Mouse (Mus musculus): ENCODE measurements at regions not wholly inside any gene's neighbourhood (a gene's known extent, or its start where the extent isn't known, plus 50 kb on each side); places are given as distances from the start of the nearest gene placed in this dataset.

GRCm38 (mm10) chrX:11690446-11690845, 362.8 kb downstream of the H2al1j start:
- Histone ChIP-seq H3K4me3 (no peak overlapping the region), H3K36me3 (replicated peaks) (no peaks in the 10 kb centered on the region), H3K9me3 (no peaks in the 10 kb centered on the region), H3K4me1 (peaks cover 10% of the 10 kb centered on the region; the same call in 1 of the 2 replicates), H3K27me3 (ENCODE audit: poor library complexity, severe bottlenecking) (peaks cover 84% of the 10 kb centered on the region), H3K27ac (no peak overlapping the region)
- no peak for DNase-seq (ENCODE audit: extremely low spot score, low spot score)
- WGBS: 67% methylated on average over 5 of the region's 5 CpGs

- peaks cover 10% of the 10 kb centered on the region; the same call in 1 of the 2 replicates for H3K4me1 ChIP-seq
- H3K9me3 ChIP-seq: no peaks in the 10 kb centered on the region
- peaks cover 84% of the 10 kb centered on the region for H3K27me3 ChIP-seq (ENCODE audit: poor library complexity, severe bottlenecking)
- no peaks in the 10 kb centered on the region for H3K36me3 ChIP-seq (replicated peaks)
- H3K27ac ChIP-seq: no peak overlapping the region
- H3K4me3 ChIP-seq: no peak overlapping the region
- DNase-seq (ENCODE audit: extremely low spot score, low spot score): no peak
- WGBS: 77% methylated on average over 4 of the region's 4 CpGs
Observed at GRCm38 (mm10) chrX:11691019-11691418, 363.4 kb downstream of the H2al1j start.

- H3K36me3 ChIP-seq (replicated peaks): no peaks in the 10 kb centered on the region
- no peak overlapping the region for H3K4me3 ChIP-seq
- H3K27me3 ChIP-seq (ENCODE audit: poor library complexity, severe bottlenecking): peaks cover 90% of the 10 kb centered on the region
- DNase-seq (ENCODE audit: extremely low spot score, low spot score): no peak
- H3K4me1 ChIP-seq: no peaks in the 10 kb centered on the region
- no peaks in the 10 kb centered on the region for H3K9me3 ChIP-seq
- no peak overlapping the region for H3K27ac ChIP-seq
- WGBS: 86% methylated on average over 4 of the region's 4 CpGs
Observed at GRCm38 (mm10) chrX:11696565-11696964, 368.9 kb downstream of the H2al1j start.

- Histone ChIP-seq H3K4me1 (no peaks in the 10 kb centered on the region), H3K27ac (no peak overlapping the region), H3K27me3 (ENCODE audit: poor library complexity, severe bottlenecking) (peaks cover 88% of the 10 kb centered on the region), H3K4me3 (no peak overlapping the region), H3K36me3 (replicated peaks) (no peaks in the 10 kb centered on the region), H3K9me3 (no peaks in the 10 kb centered on the region)
- DNase-seq (ENCODE audit: extremely low spot score, low spot score): no peak
- 95% methylated on average over 2 of the region's 2 CpGs for WGBS
Observed at GRCm38 (mm10) chrX:11701095-11701494, 373.5 kb downstream of the H2al1j start.

- H3K27me3 ChIP-seq (ENCODE audit: poor library complexity, severe bottlenecking): peaks cover 95% of the 10 kb centered on the region
- H3K4me1 ChIP-seq: peaks cover 21% of the 10 kb centered on the region
- DNase-seq (ENCODE audit: extremely low spot score, low spot score): no peak
- H3K9me3 ChIP-seq: no peaks in the 10 kb centered on the region
- no peaks in the 10 kb centered on the region for H3K36me3 ChIP-seq (replicated peaks)
- no peak overlapping the region for H3K4me3 ChIP-seq
- no peak overlapping the region for H3K27ac ChIP-seq
- 81% methylated on average over 6 of the region's 6 CpGs for WGBS
Observed at GRCm38 (mm10) chrX:11705851-11706557, 378.4 kb downstream of the H2al1j start.

- H3K4me3 ChIP-seq: no peak overlapping the region
- H3K9me3 ChIP-seq: no peaks in the 10 kb centered on the region
- peaks cover 21% of the 10 kb centered on the region for H3K4me1 ChIP-seq
- peaks cover 98% of the 10 kb centered on the region for H3K27me3 ChIP-seq (ENCODE audit: poor library complexity, severe bottlenecking)
- no peak overlapping the region for H3K27ac ChIP-seq
- WGBS: 67% methylated on average over 6 of the region's 6 CpGs
- no peak for DNase-seq (ENCODE audit: extremely low spot score, low spot score)
- H3K36me3 ChIP-seq (replicated peaks): no peaks in the 10 kb centered on the region
Observed at GRCm38 (mm10) chrX:11707330-11707729, 379.7 kb downstream of the H2al1j start.

- Histone ChIP-seq H3K36me3 (replicated peaks) (no peaks in the 10 kb centered on the region), H3K9me3 (no peaks in the 10 kb centered on the region), H3K27me3 (ENCODE audit: poor library complexity, severe bottlenecking) (peaks cover 99% of the 10 kb centered on the region), H3K4me3 (no peak overlapping the region), H3K27ac (no peak overlapping the region), H3K4me1 (peaks cover 21% of the 10 kb centered on the region)
- WGBS: 30% methylated on average over 6 of the region's 6 CpGs
- no peak for DNase-seq (ENCODE audit: extremely low spot score, low spot score)
Observed at GRCm38 (mm10) chrX:11708325-11708724, 380.7 kb downstream of the H2al1j start.

GRCm38 (mm10) chrX:11709326-11709725, 381.7 kb downstream of the H2al1j start:
- 83% methylated on average over 4 of the region's 4 CpGs for WGBS
- Histone ChIP-seq H3K36me3 (replicated peaks) (no peaks in the 10 kb centered on the region), H3K27ac (no peak overlapping the region), H3K27me3 (ENCODE audit: poor library complexity, severe bottlenecking) (peaks cover 99% of the 10 kb centered on the region), H3K4me3 (no peak overlapping the region), H3K4me1 (peaks cover 21% of the 10 kb centered on the region), H3K9me3 (no peaks in the 10 kb centered on the region)
- no peak for DNase-seq (ENCODE audit: extremely low spot score, low spot score)

- no peak overlapping the region for H3K4me3 ChIP-seq
- no peak overlapping the region for H3K27ac ChIP-seq
- H3K36me3 ChIP-seq (replicated peaks): no peaks in the 10 kb centered on the region
- H3K4me1 ChIP-seq: peaks cover 8% of the 10 kb centered on the region
- DNase-seq (ENCODE audit: extremely low spot score, low spot score): no peak
- H3K9me3 ChIP-seq: no peaks in the 10 kb centered on the region
- 88% methylated on average over 3 of the region's 3 CpGs for WGBS
- H3K27me3 ChIP-seq (ENCODE audit: poor library complexity, severe bottlenecking): peaks cover 98% of the 10 kb centered on the region
Observed at GRCm38 (mm10) chrX:11713423-11713822, 385.8 kb downstream of the H2al1j start.

GRCm38 (mm10) chrX:11716773-11717172, 389.2 kb downstream of the H2al1j start:
- H3K36me3 ChIP-seq (replicated peaks): no peaks in the 10 kb centered on the region
- no peak overlapping the region for H3K4me3 ChIP-seq
- no peaks in the 10 kb centered on the region for H3K9me3 ChIP-seq
- no peaks in the 10 kb centered on the region for H3K4me1 ChIP-seq
- H3K27ac ChIP-seq: no peak overlapping the region
- DNase-seq (ENCODE audit: extremely low spot score, low spot score): no peak
- peaks cover 95% of the 10 kb centered on the region for H3K27me3 ChIP-seq (ENCODE audit: poor library complexity, severe bottlenecking)
- 79% methylated on average over 8 of the region's 8 CpGs for WGBS

- Histone ChIP-seq H3K36me3 (replicated peaks) (no peaks in the 10 kb centered on the region), H3K4me3 (no peak overlapping the region), H3K4me1 (peaks cover 5% of the 10 kb centered on the region; the same call in 1 of the 2 replicates), H3K27ac (no peak overlapping the region), H3K9me3 (no peaks in the 10 kb centered on the region), H3K27me3 (ENCODE audit: poor library complexity, severe bottlenecking) (peaks cover 95% of the 10 kb centered on the region)
- no peak for DNase-seq (ENCODE audit: extremely low spot score, low spot score)
- 87% methylated on average over 2 of the region's 2 CpGs for WGBS
Observed at GRCm38 (mm10) chrX:11718778-11719177, 391.2 kb downstream of the H2al1j start.

GRCm38 (mm10) chrX:11720517-11720916, 392.9 kb downstream of the H2al1j start:
- no peak for DNase-seq (ENCODE audit: extremely low spot score, low spot score)
- no peak overlapping the region for H3K4me3 ChIP-seq
- H3K27me3 ChIP-seq (ENCODE audit: poor library complexity, severe bottlenecking): peaks cover 95% of the 10 kb centered on the region
- H3K4me1 ChIP-seq: peaks cover 5% of the 10 kb centered on the region; the same call in 1 of the 2 replicates
- no peaks in the 10 kb centered on the region for H3K9me3 ChIP-seq
- H3K27ac ChIP-seq: no peak overlapping the region
- H3K36me3 ChIP-seq (replicated peaks): no peaks in the 10 kb centered on the region
- 84% methylated on average over 7 of the region's 7 CpGs for WGBS

- Histone ChIP-seq H3K27ac (no peak overlapping the region), H3K4me3 (no peak overlapping the region), H3K9me3 (no peaks in the 10 kb centered on the region), H3K27me3 (ENCODE audit: poor library complexity, severe bottlenecking) (peaks cover 96% of the 10 kb centered on the region), H3K36me3 (replicated peaks) (no peaks in the 10 kb centered on the region), H3K4me1 (peaks cover 8% of the 10 kb centered on the region; the same call in 1 of the 2 replicates)
- no peak for DNase-seq (ENCODE audit: extremely low spot score, low spot score)
- WGBS: 64% methylated on average over 4 of the region's 4 CpGs
Observed at GRCm38 (mm10) chrX:11722730-11723129, 395.1 kb downstream of the H2al1j start.

Measured in forebrain, embryonic 10.5 days (tissue).